Mouse (Mus musculus): ENCODE measurements around the gene Rhbdf1.

DNA sequence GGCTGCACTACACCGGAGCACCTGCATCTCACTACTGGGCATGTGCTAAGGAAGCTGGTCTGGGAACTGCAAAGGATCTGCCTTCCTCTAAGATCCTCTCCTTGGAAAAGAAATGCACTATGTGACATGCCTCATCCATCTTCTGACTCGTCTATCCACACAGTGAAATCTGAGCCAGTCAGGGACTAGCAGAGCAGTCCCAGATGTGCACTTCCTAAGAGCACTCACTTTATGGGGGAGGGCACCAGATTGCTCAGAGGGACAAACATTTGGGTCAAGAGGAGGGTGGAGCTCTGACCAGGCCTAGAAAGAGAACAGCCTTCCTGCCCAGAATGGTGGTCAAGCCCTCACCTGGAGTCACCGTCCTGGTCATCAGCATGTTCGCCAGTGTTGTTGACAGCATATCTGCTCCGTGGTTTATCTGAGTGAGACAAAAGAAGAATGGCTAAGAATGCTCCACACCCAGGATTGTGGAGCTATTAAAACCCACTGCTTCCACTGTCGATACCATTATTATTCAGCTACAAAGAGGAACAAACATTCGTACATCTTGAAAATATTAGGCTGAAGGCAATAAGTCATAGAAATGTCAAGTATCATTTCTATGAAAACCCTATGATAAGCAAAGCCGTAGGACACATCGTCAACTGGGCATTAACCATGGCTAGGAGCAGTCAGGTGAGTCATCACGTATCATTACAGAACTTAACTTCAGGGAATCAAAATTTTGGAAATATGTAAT, 40.7 kb upstream of the Rhbdf1 start:
- no peak for TF ChIP-seq CTCF (IDR thresholded peaks at IDR 0.05; ENCODE audit: low read depth)
- TF ChIP-seq EP300 (optimal IDR thresholded peaks at IDR 0.05): no peak
